Mouse (Mus musculus) limb, embryonic 12.5 days (tissue): ENCODE data around the gene Gm10961. TPM values are rescaled to one million over a fixed set of nuclear protein-coding genes. Genes with fewer than 3 reads are reported as not detected.

Experiments used
- ATAC-seq: fragments of 200-750 bp; cut with Nextera tagmentation; 2 replicates; pipeline ENCODE4 v1.8.0; 2017; ENCODE audit warnings: low read depth, moderate TSS enrichment; ENCODE audit not compliant: insufficient number of reproducible peaks, insufficient read depth, low FRiP score, low TSS enrichment
- H3K27ac ChIP-seq: fragments of 300-500 bp; sonication (generic); 2 replicates; pipeline ENCODE4 v1.5.1; 2016; ENCODE audit warnings: mild to moderate bottlenecking, moderate library complexity
- H3K27me3 ChIP-seq: fragments of 300-500 bp; sonication (generic); 2 replicates; pipeline ENCODE4 v1.6.1; 2016; ENCODE audit warnings: mild to moderate bottlenecking, moderate library complexity
- H3K36me3 ChIP-seq: fragments of 300-500 bp; sonication (generic); 2 replicates; pipeline ENCODE4 v1.6.1; 2016; ENCODE audit warnings: mild to moderate bottlenecking, moderate library complexity
- H3K4me1 ChIP-seq: fragments of 300-500 bp; sonication (generic); replicated peaks from 2 replicates; pipeline ENCODE4 v1.6.1; 2016
- H3K4me2 ChIP-seq: fragments of 300-500 bp; sonication (generic); 2 replicates; pipeline ENCODE4 v1.6.1; 2016; ENCODE audit warnings: mild to moderate bottlenecking, moderate library complexity
- H3K4me3 ChIP-seq: fragments of 300-500 bp; sonication (generic); replicated peaks from 2 replicates; pipeline ENCODE4 v1.5.1; 2016; ENCODE audit warnings: mild to moderate bottlenecking
- H3K9ac ChIP-seq: fragments of 300-500 bp; sonication (generic); replicated peaks from 2 replicates; pipeline ENCODE4 v1.6.1; 2016; ENCODE audit warnings: mild to moderate bottlenecking, moderate library complexity
- H3K9me3 ChIP-seq: fragments of 300-500 bp; sonication (generic); 2 replicates; pipeline ENCODE4 v1.6.1; 2016; ENCODE audit warnings: mild to moderate bottlenecking, moderate library complexity
- WGBS: fragments of 180-500 bp; shearing (Covaris S2); methylation state at CpG from one replicate; pipeline ENCODE4 v1.1.7; 2016; 5-methylcytosine and 5-hydroxymethylcytosine counted together
- polyA plus RNA-seq: library from polyadenylated mRNA; unstranded; fragments of >200 nt; fragmentation: Nextera tagmentation; extraction: Ambion mirVana; gene quantifications from 2 replicates; pipeline ENCODE4 v1.2.1, GENCODE M21; 2016

Gm10961 gene
- not detected in 2 replicates for polyA plus RNA-seq

GRCm38 (mm10) chr3:107630682-107631522, at the start of gene Gm10961:
Gene Gm10961 (plus strand): TSS chr3:107631322.
- H3K27ac ChIP-seq = peak within 1 kb of the TSS; percentile 92
- H3K9ac ChIP-seq = peak within 1 kb of the TSS; percentile 95
- ATAC-seq = peak; percentile 63
- H3K36me3 ChIP-seq = peaks cover 35% of the 10 kb centered on the region
- H3K27me3 ChIP-seq = no peaks in the 10 kb centered on the region
- H3K9me3 ChIP-seq = no peaks in the 10 kb centered on the region
- H3K4me1 ChIP-seq = peaks cover 6% of the 10 kb centered on the region; the same call in 1 of the 2 replicates
- H3K4me2 ChIP-seq = peak within 1 kb of the TSS; percentile 79
- H3K4me3 ChIP-seq = peak within 1 kb of the TSS; percentile 98
- WGBS = 1% methylated on average over 48 of the region's 48 CpGs

- 2% methylated on average over 18 of the region's 18 CpGs for WGBS
- H3K4me3 ChIP-seq = peak overlapping the region; percentile 49
- H3K9me3 ChIP-seq = no peaks in the 10 kb centered on the region
- ATAC-seq = no peak
- H3K9ac ChIP-seq = peak overlapping the region; percentile 63
- peaks cover 51% of the 10 kb centered on the region for H3K4me1 ChIP-seq
- H3K36me3 ChIP-seq = no peaks in the 10 kb centered on the region
- H3K4me2 ChIP-seq = peak overlapping the region; percentile 81
- peaks cover 88% of the 10 kb centered on the region for H3K27me3 ChIP-seq
- no peak overlapping the region for H3K27ac ChIP-seq
Measured at GRCm38 (mm10) chr3:107582130-107582874, 48.8 kb upstream of the Gm10961 start.

- peaks cover 51% of the 10 kb centered on the region for H3K4me1 ChIP-seq
- no peak overlapping the region for H3K27ac ChIP-seq
- peak overlapping the region; percentile 49 for H3K4me3 ChIP-seq
- H3K36me3 ChIP-seq = no peaks in the 10 kb centered on the region
- H3K4me2 ChIP-seq = peak overlapping the region; percentile 81
- peaks cover 88% of the 10 kb centered on the region for H3K27me3 ChIP-seq
- peak overlapping the region; percentile 63 for H3K9ac ChIP-seq
- H3K9me3 ChIP-seq = no peaks in the 10 kb centered on the region
- peak; percentile 16; the same call in 1 of the 2 replicates for ATAC-seq
- 1% methylated on average over 65 of the region's 65 CpGs for WGBS
Measured at GRCm38 (mm10) chr3:107582875-107583767, 48.0 kb upstream of the Gm10961 start.

GRCm38 (mm10) chr3:107583893-107584292, 47.2 kb upstream of the Gm10961 start:
- Histone ChIP-seq H3K36me3 (no peaks in the 10 kb centered on the region), H3K9ac (no peak overlapping the region), H3K4me1 (peaks cover 51% of the 10 kb centered on the region), H3K4me2 (peak overlapping the region; percentile 81), H3K9me3 (no peaks in the 10 kb centered on the region), H3K27ac (no peak overlapping the region), H3K4me3 (no peak overlapping the region), H3K27me3 (peaks cover 91% of the 10 kb centered on the region)
- 8% methylated on average over 1 of the region's 1 CpGs for WGBS
- no peak for ATAC-seq

GRCm38 (mm10) chr3:107586504-107586903, 44.6 kb upstream of the Gm10961 start:
- ATAC-seq = no peak

GRCm38 (mm10) chr3:107591612-107592011, 39.5 kb upstream of the Gm10961 start:
- 79% methylated on average over 1 of the region's 1 CpGs for WGBS
- Histone ChIP-seq H3K9ac (no peak overlapping the region), H3K36me3 (no peaks in the 10 kb centered on the region), H3K9me3 (no peaks in the 10 kb centered on the region), H3K4me2 (no peak overlapping the region), H3K4me3 (no peak overlapping the region), H3K27ac (no peak overlapping the region), H3K4me1 (peaks cover 38% of the 10 kb centered on the region), H3K27me3 (peaks cover 85% of the 10 kb centered on the region)
- ATAC-seq = no peak

More at GRCm38 (mm10) chr3:107586504-107586903, 44.6 kb upstream of the Gm10961 start:
- no peaks in the 10 kb centered on the region for H3K36me3 ChIP-seq
- no peak overlapping the region for H3K9ac ChIP-seq
- H3K4me2 ChIP-seq = no peak overlapping the region
- peaks cover 38% of the 10 kb centered on the region for H3K4me1 ChIP-seq
- no peak overlapping the region for H3K4me3 ChIP-seq
- no peak overlapping the region for H3K27ac ChIP-seq
- WGBS = 64% methylated on average over 6 of the region's 6 CpGs
- peaks cover 88% of the 10 kb centered on the region for H3K27me3 ChIP-seq
- no peaks in the 10 kb centered on the region for H3K9me3 ChIP-seq

GRCm38 (mm10) chr3:107593632-107594031, 37.5 kb upstream of the Gm10961 start:
- peak; percentile 26; the same call in 1 of the 2 replicates for ATAC-seq
- no peak overlapping the region for H3K27ac ChIP-seq
- no peaks in the 10 kb centered on the region for H3K36me3 ChIP-seq
- H3K9me3 ChIP-seq = no peaks in the 10 kb centered on the region
- H3K4me3 ChIP-seq = no peak overlapping the region
- WGBS = 5% methylated on average over 2 of the region's 2 CpGs
- peaks cover 82% of the 10 kb centered on the region for H3K27me3 ChIP-seq
- H3K9ac ChIP-seq = no peak overlapping the region
- peaks cover 54% of the 10 kb centered on the region for H3K4me1 ChIP-seq
- peak overlapping the region; percentile 4; the same call in 1 of the 2 replicates for H3K4me2 ChIP-seq

- peak within 1 kb of the TSS; percentile 70; the same call in 1 of the 2 replicates for H3K27ac ChIP-seq
- peak within 1 kb of the TSS; percentile 92 for H3K4me2 ChIP-seq
- H3K4me1 ChIP-seq = peaks cover 59% of the 10 kb centered on the region
- WGBS = under 1% methylated on average over 37 of the region's 46 CpGs
- no peak for ATAC-seq
- H3K4me3 ChIP-seq = peak within 1 kb of the TSS; percentile 63
- peaks cover 85% of the 10 kb centered on the region for H3K27me3 ChIP-seq
- H3K36me3 ChIP-seq = no peaks in the 10 kb centered on the region
- peak within 1 kb of the TSS; percentile 75 for H3K9ac ChIP-seq
- H3K9me3 ChIP-seq = no peaks in the 10 kb centered on the region
Measured at GRCm38 (mm10) chr3:107594662-107595263, 36.4 kb upstream of the Gm10961 start, which contains the start of gene Alx3. Gene Alx3 (plus strand): TSS chr3:107595031.

- ATAC-seq = no peak
- Histone ChIP-seq H3K4me1 (peaks cover 64% of the 10 kb centered on the region), H3K9ac (peak overlapping the region; percentile 75), H3K27ac (peak overlapping the region; percentile 70; the same call in 1 of the 2 replicates), H3K9me3 (no peaks in the 10 kb centered on the region), H3K4me2 (peak overlapping the region; percentile 92), H3K4me3 (peak overlapping the region; percentile 63), H3K27me3 (peaks cover 85% of the 10 kb centered on the region), H3K36me3 (no peaks in the 10 kb centered on the region)
- WGBS = under 1% methylated on average over 50 of the region's 50 CpGs
Measured at GRCm38 (mm10) chr3:107595264-107595937, 35.7 kb upstream of the Gm10961 start.
